Mouse (Mus musculus) MN1 (cell line): Measurements from ENCODE around the gene Slc25a35.
"Not testable (repeated sequence)": the region's sequence is repeated elsewhere in the genome, so short reads cannot be mapped to it uniquely, and the experiment has no call there.

Source experiments
- DNase-seq: peaks from one replicate; pipeline ENCODE4 v3.0.0-alpha.2; 2016; ENCODE audit warnings: low spot score

Gene Slc25a35

GRCm38 (mm10) chr11:68967337-68968282, at the start of gene Slc25a35:
Slc25a35 (plus strand) TSS chr11:68968131.
- DNase-seq, result peak; percentile 93

DNA sequence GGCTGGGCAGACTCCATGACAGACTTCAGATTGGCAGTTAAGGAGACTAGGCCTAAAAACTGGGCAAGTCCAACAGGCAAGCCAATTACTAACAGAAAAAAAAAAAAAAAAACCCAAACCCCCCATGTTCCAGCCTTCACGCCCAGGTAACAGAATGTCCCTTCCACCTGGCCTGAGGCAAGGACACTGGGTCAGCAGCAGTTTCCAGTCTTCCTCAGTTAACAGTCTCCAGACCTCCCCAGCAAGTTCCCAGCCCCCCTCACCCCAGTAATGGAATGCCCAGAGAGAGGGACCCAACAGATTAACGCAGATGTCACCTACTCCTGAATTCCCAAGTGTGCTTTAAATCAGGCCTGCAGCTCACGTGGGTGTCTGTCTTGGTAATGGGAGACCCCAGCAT, 44.7 kb upstream of the Slc25a35 start:
- DNase-seq, result no peak

DNA sequence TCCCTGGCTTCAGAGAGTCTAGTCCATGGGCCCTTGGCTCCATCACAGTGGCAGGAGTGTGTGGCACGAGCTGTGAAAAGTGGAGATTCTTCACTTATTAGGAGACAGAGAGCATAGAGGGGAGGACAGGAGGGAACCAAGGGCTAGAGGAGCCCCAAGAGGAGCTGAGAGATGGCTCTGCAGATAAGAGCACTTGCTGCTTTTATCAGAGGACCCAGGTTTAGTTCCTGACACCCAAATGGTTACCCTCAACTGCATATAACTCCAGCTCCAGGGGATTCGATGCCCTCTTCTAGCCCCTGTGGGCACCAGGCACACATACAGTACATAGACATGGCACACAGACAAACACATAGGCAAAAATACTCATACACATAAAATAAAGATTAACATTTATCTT, 43.2 kb upstream of the Slc25a35 start:
- no peak for DNase-seq

DNA sequence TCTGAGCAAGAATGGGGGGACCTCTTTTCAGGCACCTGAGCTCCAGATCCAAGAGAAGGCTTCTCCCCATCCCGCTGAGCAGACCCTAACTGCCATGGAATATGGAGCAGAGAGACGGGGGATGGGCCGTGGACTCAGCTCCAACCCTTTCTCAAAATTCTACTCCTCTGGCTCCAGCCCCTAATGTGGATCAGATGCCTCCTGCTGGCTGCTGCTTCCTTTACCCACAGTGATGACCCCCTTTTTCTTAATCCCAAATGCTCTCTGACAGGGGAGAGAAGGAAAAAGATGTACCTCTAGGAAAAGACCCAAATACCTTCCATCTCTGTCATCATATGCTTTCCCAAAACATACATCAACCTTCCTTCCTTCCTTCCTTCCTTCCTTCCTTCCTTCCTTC, 41.0 kb upstream of the Slc25a35 start, which contains the start of gene Odf4:
TSS of gene Odf4 (minus strand) at position 101 of the 400 bp plus-strand sequence.
- no peak for DNase-seq

GRCm38 (mm10) chr11:68929947-68930346, 38.0 kb upstream of the Slc25a35 start:
- DNase-seq, result no peak

GRCm38 (mm10) chr11:68933885-68934507, 33.9 kb upstream of the Slc25a35 start:
- no peak for DNase-seq

- not testable (repeated sequence) for DNase-seq
Observed at GRCm38 (mm10) chr11:68936951-68937350, 31.0 kb upstream of the Slc25a35 start.

DNA sequence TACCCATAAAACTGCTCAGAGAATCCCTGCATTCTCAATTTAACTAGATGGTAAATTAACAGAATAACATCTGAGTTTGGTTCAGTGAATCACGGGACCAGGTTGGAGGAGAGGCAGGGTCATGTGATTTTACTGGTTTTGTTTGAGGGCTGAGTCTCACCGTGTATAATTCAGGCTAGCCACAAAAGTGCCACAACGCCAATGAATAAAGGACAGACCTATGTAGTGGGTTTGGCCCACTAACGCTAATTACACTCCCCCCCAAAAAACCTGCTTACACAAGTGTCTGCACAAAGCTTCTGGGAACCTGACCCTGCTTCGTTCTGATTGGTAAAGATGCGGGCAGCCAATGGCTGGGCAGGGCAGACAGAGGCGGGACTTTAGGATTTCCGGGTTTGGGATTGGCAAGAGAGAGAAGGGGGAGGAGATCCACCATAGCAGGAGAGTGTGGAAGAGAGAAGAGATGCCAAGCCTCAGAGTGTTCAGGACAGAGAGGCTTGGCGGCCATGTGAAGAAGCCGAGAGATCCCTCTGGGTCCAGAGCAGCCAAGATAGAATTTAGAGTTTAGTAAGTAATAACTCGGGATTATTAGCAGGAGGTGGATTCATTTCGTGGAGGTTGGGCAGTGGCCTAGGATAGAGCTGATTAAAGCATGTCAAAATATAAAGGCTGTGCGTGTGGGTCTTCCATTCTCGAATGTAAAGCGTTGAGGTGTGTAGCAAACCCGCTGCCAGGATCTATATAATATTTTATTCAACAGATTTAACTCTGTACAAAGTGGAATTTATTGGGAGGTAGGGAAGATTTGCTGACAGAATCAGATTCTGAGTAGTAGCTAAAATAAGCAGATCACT, 28.3 kb upstream of the Slc25a35 start:
- peak; percentile 88 for DNase-seq

GRCm38 (mm10) chr11:68940516-68940915, 27.4 kb upstream of the Slc25a35 start:
- DNase-seq, result no peak

- DNase-seq, result no peak
Observed at GRCm38 (mm10) chr11:68942731-68943130, 25.2 kb upstream of the Slc25a35 start.

DNA sequence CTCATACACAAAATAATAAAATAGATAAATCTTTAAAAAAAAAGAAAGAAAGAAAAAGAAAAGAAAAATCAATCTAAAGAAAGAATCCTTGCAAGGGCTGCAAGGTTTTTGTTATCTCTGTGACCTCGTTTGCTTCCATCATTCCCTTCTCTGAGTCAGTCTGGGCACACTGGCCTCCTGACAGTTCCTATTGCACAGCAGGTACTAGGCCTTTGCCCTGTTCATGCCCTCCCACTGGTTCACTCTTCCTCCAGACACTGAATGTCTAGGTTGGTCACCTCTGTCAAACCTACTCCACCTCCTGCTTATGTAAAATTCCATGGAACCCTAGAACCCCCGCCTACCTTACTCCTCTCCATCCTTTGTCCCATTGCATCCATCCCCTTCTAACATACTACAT, 22.7 kb upstream of the Slc25a35 start:
- DNase-seq, result no peak

DNA sequence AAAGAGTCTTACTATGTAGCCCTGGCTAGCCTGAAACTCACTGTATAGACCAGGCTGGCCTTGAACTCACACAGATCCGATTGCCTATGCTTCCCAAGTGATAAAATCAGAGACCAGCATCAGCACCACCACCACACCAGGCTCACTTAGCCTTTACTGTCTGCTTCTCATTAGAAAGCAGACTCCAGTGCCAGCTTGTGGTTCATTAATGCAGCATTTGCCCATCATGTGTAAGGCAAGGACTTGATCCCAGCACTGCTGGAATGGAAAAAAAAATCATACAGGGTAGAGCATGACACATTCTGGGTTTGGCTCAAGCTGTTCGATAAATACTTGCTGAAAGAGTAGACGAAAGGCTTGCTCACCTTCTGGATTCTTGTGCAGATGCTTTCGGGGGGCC, 21.9 kb upstream of the Slc25a35 start:
- DNase-seq, result no peak

DNA sequence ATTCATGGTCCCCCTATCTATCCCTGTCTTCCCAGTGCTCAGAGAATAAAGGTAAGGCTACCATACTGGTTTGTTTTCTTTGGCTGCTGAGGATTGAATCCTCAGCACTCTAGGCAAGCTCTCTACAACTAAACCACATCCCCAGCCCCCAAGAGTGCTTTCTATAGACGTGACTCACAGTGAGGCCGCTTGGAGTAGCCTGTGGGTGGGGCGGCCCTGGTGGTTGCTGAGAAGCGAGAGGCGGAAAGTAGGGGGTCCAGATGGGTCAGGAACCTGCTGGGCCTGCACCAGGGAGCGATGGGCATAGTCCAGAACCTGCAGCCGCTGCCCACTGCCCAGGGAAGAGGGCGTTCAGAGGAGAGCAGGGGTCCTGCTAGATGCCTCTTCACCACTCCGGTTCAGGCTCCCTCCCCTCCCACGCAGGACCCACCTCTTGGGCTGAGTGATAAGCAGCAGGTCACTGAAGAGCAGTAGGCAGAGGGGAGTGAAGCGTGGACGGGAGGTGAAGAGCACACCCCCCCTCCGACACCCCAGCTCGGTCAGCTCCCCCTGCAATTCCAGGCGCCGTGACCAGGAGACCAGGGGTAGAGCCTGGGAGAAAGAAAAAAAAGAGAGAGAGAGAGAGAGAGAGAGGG, 21.0 kb upstream of the Slc25a35 start:
- peak; percentile 54 for DNase-seq

DNA sequence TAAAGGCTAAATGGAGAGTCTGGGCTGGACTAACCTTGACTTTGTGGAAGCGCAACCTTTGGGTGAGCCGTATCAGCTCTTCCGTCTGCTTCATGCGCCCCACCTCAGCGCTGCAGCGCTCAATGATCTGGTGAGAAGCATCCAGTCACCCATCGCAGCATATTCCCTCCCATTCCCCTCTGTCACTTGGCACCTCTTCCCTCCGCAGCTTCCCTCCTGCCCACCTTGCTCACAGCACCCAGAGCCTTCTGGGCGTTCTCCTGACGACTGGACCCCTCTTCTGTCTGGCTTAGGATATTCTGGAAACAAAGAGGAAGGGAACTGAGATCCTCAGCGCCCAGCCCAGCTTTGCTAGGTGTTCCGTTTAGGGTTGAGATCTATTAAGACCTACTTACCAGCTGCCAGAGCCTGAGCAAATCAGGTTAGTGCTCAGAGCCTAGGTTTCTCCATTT, 20.4 kb upstream of the Slc25a35 start:
- DNase-seq, result peak; percentile 81

DNA sequence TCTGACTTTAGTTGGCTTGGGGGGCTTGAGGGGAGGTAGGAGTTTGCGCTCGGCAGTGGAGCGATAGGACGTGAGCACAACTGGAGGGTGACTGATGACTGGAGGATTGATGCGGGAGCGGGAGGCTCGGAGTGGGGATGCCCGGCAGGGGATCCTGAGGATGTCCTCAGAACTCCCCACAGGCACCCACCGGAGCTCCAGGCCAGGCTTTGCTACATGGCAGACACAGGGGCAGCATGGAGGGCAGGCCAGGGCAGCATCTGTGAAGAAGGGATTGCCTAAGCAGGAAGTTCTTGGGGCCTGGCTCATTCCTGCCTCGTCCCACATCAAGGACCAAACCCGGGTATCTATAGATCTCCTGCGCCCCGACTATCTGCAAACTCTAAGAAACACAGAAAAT, 14.0 kb upstream of the Slc25a35 start:
- DNase-seq, result no peak

GRCm38 (mm10) chr11:68954408-68954807, 13.5 kb upstream of the Slc25a35 start:
- DNase-seq, result peak; percentile 31

- DNase-seq, result no peak
Observed at GRCm38 (mm10) chr11:68955473-68955872, 12.5 kb upstream of the Slc25a35 start.

- DNase-seq, result no peak
Observed at GRCm38 (mm10) chr11:68956107-68956506, 11.8 kb upstream of the Slc25a35 start.

DNA sequence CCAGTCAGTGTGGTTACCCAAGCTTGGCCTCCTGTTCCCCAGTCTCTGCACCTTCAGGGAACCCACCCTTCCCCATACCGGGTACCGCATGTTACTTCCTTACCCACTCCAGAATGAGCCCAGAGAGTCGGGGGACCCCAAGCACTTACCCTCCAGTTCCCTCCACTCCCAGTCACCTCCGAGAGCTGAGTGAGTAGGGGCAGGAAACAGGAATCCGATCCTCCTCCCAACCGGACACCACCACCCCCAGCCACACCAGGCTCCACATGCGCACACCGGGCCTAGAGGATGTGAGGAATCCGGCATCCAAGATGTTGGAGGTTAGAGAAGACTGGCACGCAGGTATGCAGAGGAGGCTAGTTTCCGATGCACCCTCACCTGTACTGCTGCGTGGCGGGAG, 11.2 kb upstream of the Slc25a35 start:
- no peak for DNase-seq

DNA sequence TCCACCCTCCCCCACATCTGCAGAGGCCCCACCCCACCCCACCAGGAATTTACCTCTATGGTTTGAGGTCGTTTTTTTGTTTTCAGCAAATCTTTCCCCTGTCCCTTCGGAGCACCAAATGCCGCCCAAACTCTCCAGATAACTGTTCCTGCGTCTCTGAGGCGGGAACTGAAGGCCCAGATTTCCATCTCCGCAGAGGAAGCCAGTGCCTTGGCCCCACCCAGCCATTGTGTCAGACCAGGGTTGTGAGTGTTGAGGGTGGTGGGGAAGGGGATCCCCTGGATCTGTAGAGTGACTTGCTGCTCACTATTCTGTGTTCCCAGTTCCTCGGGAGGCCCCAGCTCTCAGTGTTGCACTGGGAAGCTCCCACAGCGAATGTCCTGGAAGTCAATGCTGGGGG, 10.6 kb upstream of the Slc25a35 start, which contains the start of gene Arhgef15:
TSS of gene Arhgef15 (minus strand) at position 173 of the 400 bp plus-strand sequence.
- no peak for DNase-seq

GRCm38 (mm10) chr11:68957971-68958370, 10.0 kb upstream of the Slc25a35 start:
- DNase-seq, result no peak

GRCm38 (mm10) chr11:68961596-68961995, 6.3 kb upstream of the Slc25a35 start:
- DNase-seq, result no peak
